Mouse (Mus musculus) kidney, adult 2 months (tissue): ENCODE measurements at regions not wholly inside any gene's neighbourhood (a gene's known extent, or its start where the extent isn't known, plus 50 kb on each side); places are given as distances from the start of the nearest gene placed in this dataset.
A peak's percentile ranks its signal among the peaks of the same experiment; 100 is the strongest.

Experiments
- CTCF ChIP-seq: fragments of 200-500 bp; conservative IDR thresholded peaks from 2 replicates; pipeline ENCODE4 v1.5.1; 2011; ENCODE audit warnings: low read depth, mild to moderate bottlenecking, control low read depth, low read length, moderate library complexity, mixed read lengths; ENCODE audit not compliant: insufficient read depth, insufficient read length
- POLR2A ChIP-seq: fragments of 200-500 bp; IDR thresholded peaks from one replicate; pipeline ENCODE4 v1.6.1; 2011; ENCODE audit warnings: low read depth, low read length, control low read depth

DNA sequence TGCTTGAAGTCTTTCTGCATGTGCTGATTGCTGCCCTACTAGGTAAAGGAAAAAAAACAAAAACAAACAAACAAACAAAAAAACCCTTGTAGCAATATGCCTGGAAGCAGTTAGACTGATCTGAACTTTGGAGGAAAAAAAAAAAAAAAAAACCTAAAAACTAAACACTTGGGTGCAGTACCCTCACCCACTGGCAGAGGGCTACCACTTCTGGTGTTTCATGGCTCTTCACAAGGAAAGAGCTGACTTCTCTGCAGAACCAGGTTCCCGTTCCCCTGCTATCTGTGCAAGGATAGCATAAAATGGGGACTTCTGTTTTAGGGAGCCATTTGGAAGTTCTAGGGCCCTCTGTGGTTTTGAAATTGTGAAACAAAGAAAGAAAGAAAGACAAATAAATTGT, 52.2 kb upstream of the Otud4 start:
- TF ChIP-seq CTCF, result peak; percentile 67
- TF ChIP-seq POLR2A, result no peak
